Mouse (Mus musculus) cerebellum, adult 8-10 months (tissue): ENCODE results near the gene Ttc7b.

ENCODE experiments used
- DNase-seq: peaks from one replicate; pipeline ENCODE4 v3.0.0; 2022

Gene Ttc7b

GRCm38 (mm10) chr12:100325618-100326017 lies 195.0 kb downstream of the Ttc7b start:
- peak; percentile 48 for DNase-seq

GRCm38 (mm10) chr12:100325212-100325611 lies 195.4 kb downstream of the Ttc7b start:
- no peak for DNase-seq

GRCm38 (mm10) chr12:100323641-100324040 lies 197.0 kb downstream of the Ttc7b start:
- no peak for DNase-seq

GRCm38 (mm10) chr12:100322225-100322624 lies 198.4 kb downstream of the Ttc7b start:
- DNase-seq = no peak

GRCm38 (mm10) chr12:100321545-100321944 lies 199.1 kb downstream of the Ttc7b start:
- no peak for DNase-seq

- no peak for DNase-seq
Measured at GRCm38 (mm10) chr12:100319746-100320145, 200.9 kb downstream of the Ttc7b start.

GRCm38 (mm10) chr12:100317936-100318335 lies 202.7 kb downstream of the Ttc7b start:
- no peak for DNase-seq

GRCm38 (mm10) chr12:100316094-100316493 lies 204.5 kb downstream of the Ttc7b start:
- DNase-seq = no peak

- peak; percentile 59 for DNase-seq
Measured at GRCm38 (mm10) chr12:100315119-100315885, 205.3 kb downstream of the Ttc7b start.

- no peak for DNase-seq
Measured at GRCm38 (mm10) chr12:100313785-100314375, 206.7 kb downstream of the Ttc7b start.

GRCm38 (mm10) chr12:100313209-100313608 lies 207.4 kb downstream of the Ttc7b start:
- no peak for DNase-seq

GRCm38 (mm10) chr12:100310471-100311392 lies 209.9 kb downstream of the Ttc7b start:
- DNase-seq = peak; percentile 66

GRCm38 (mm10) chr12:100309201-100309600 lies 211.4 kb downstream of the Ttc7b start:
- peak; percentile 30 for DNase-seq

- DNase-seq = peak; percentile 78
Measured at GRCm38 (mm10) chr12:100307501-100308260, 212.9 kb downstream of the Ttc7b start.

- no peak for DNase-seq
Measured at GRCm38 (mm10) chr12:100306336-100306735, 214.3 kb downstream of the Ttc7b start.

GRCm38 (mm10) chr12:100305051-100305673 lies 215.5 kb downstream of the Ttc7b start:
- DNase-seq = peak; percentile 30

GRCm38 (mm10) chr12:100304280-100304679 lies 216.3 kb downstream of the Ttc7b start:
- peak; percentile 56 for DNase-seq

- no peak for DNase-seq
Measured at GRCm38 (mm10) chr12:100303141-100303540, 217.5 kb downstream of the Ttc7b start.

GRCm38 (mm10) chr12:100300446-100300845 lies 220.2 kb downstream of the Ttc7b start:
- no peak for DNase-seq

GRCm38 (mm10) chr12:100299322-100299726 lies 221.3 kb downstream of the Ttc7b start:
- no peak for DNase-seq

- no peak for DNase-seq
Measured at GRCm38 (mm10) chr12:100298788-100299187, 221.8 kb downstream of the Ttc7b start.

GRCm38 (mm10) chr12:100297961-100298360 lies 222.7 kb downstream of the Ttc7b start:
- no peak for DNase-seq
